Mouse (Mus musculus) CH12.LX (cell line): Measurements from ENCODE around the gene Ppp1r3f.

ENCODE experiments used
- CHD2 ChIP-seq: IDR thresholded peaks from 2 replicates; pipeline ENCODE4 v1.6.1; 2011; ENCODE audit warnings: low read length, improper control_type of control experiment
- CTCF ChIP-seq, 2 experiments: IDR thresholded peaks in 1 of 2; conservative IDR thresholded peaks in 1 of 2; 2 replicates each; pipeline ENCODE4 v1.5.1; 2011 to 2012; ENCODE audit warnings: low read depth in 2 of 2, low read length in 2 of 2, improper control_type of control experiment in 1 of 2, inconsistent platforms in 1 of 2, mild to moderate bottlenecking in 1 of 2, moderate library complexity in 1 of 2
- EP300 ChIP-seq: IDR thresholded peaks from 2 replicates; pipeline ENCODE4 v1.6.1; 2011; ENCODE audit warnings: low read length, improper control_type of control experiment
- ETS1 ChIP-seq: conservative IDR thresholded peaks from 2 replicates; pipeline ENCODE4 v1.6.1; 2012; ENCODE audit warnings: low read depth, mild to moderate bottlenecking, inconsistent platforms, low read length, improper control_type of control experiment, moderate library complexity
- HCFC1 ChIP-seq: IDR thresholded peaks from 2 replicates; pipeline ENCODE4 v1.6.1; 2012; ENCODE audit warnings: low read depth, mild to moderate bottlenecking, inconsistent platforms, low read length, improper control_type of control experiment
- MAFK ChIP-seq: IDR thresholded peaks from 2 replicates; pipeline ENCODE4 v1.6.1; 2011; ENCODE audit warnings: low read length, improper control_type of control experiment; ENCODE audit not compliant: insufficient replicate concordance
- MAX ChIP-seq: IDR thresholded peaks from 2 replicates; pipeline ENCODE4 v1.6.1; 2011; ENCODE audit warnings: low read length, improper control_type of control experiment
- MYC ChIP-seq: IDR thresholded peaks from 2 replicates; pipeline ENCODE4 v1.6.1; 2011; ENCODE audit warnings: low read depth, mild to moderate bottlenecking, improper control_type of control experiment, low read length
- NRF1 ChIP-seq: IDR thresholded peaks from 2 replicates; pipeline ENCODE4 v1.6.1; 2014; ENCODE audit warnings: low read depth, mild to moderate bottlenecking, inconsistent platforms, low read length, improper control_type of control experiment, moderate library complexity
- POLR2A ChIP-seq: IDR thresholded peaks from 2 replicates; pipeline ENCODE4 v1.6.1; 2011; ENCODE audit warnings: low read depth, mild to moderate bottlenecking, improper control_type of control experiment, low read length
- RCOR1 ChIP-seq: conservative IDR thresholded peaks from 2 replicates; pipeline ENCODE4 v1.6.1; 2012; ENCODE audit warnings: low read depth, mild to moderate bottlenecking, inconsistent platforms, low read length, improper control_type of control experiment
- USF2 ChIP-seq: conservative IDR thresholded peaks from 2 replicates; pipeline ENCODE4 v1.6.1; 2011; ENCODE audit warnings: low read depth, low read length, improper control_type of control experiment

DNA sequence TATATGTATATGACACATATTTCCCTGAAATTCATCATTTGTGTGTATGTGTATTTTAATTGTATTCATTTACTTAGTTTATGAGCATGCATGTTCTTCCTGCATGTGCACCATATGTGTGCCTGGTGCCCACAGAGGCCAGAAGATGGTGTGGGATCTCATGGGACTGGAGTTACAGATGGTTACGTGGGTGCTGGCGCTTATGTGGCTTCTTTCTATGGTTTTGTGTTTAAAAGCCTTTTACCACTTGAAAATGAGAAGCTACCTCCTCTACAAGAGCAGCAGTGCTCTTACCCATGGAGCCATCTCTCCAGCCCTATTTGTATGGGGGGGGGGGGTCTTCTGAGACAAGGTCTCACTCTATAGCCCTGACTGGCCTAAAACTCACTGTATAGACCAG lies 7.1 kb upstream of the Ppp1r3f start:
- no peak for TF ChIP-seq EP300
- TF ChIP-seq HCFC1 = no peak
- no peak for TF ChIP-seq RCOR1
- TF ChIP-seq MYC = no peak
- TF ChIP-seq NRF1 = no peak
- TF ChIP-seq CHD2 = no peak
- no peak for TF ChIP-seq ETS1
- TF ChIP-seq USF2 = no peak
- no peak for TF ChIP-seq POLR2A
- no peak for TF ChIP-seq MAX
- no peak for TF ChIP-seq MAFK
- no peak for TF ChIP-seq CTCF (conservative IDR thresholded peaks at IDR 0.05 in 1 of 2, IDR thresholded peaks at IDR 0.05 in 1 of 2; ENCODE audit: low read depth in 2 of 2, low read length in 2 of 2)
